Mouse (Mus musculus): ENCODE data around the gene Grik3. TPM values are rescaled to one million over a fixed set of nuclear protein-coding genes. Genes with fewer than 3 reads are reported as not detected.

Gene Grik3
- total RNA-seq, 2 experiments from 2014 or later: 0.05 to 0.08 TPM

DNA sequence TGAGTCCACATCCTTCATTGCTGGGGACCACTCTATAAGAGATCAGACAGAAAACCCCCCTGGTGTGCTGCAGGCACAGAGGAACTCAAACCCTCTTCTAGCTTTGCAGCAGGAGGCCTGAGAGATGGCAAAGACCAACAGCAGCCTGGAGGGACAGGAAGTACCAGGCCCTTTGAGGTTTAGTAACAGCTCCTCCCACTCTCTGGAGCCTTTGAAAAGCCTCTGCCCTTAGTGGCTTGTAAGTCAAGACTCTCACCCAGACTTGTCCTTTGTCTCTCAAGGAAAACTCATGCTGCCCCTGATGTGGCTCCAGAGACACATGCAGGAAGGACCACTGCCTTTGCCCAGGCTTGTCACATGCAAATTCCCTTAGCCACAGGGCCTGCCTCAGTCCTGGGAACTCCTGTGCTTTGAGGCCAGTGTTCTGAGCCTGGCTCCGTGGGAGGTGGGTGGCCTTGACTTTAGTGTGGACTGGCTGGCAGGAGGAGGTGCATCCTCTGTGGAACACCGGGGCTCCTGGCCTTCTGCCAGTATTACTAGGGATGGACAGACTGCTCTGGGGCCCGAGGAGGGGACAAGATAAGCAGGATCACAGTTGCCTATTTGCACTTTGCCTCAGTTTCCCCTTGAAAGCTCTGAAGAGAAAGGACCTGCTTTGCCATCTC is 47.9 kb downstream of the Grik3 start:
- intact Hi-C loops (cut with DNase I): no loop called here
- Histone ChIP-seq H3K4me3 (no peak overlapping the region), H3K27ac (no peak overlapping the region)
- no peak for TF ChIP-seq CTCF (IDR thresholded peaks at IDR 0.05)
- no peak for DNase-seq

DNA sequence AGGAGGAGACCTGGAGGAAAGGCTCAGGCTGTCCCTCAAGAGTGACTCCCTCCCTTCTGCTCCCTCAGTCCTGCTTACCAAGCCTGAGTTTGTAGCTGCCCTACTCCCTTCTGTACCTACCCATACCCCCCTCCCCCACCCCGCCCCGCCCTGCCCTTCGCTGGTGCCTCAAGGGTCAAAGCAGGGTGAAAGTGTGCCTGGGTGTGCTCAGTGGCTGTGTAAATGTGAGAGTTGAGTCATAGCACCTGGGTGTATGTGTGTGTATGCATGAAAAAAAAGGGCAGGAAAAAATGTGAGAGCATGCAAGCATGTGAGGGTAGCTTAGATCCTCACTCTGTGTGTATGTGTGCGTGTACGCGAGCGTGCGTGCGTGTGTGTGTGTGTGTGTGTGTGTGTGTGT is 49.1 kb downstream of the Grik3 start:
- no peak for TF ChIP-seq CTCF (IDR thresholded peaks at IDR 0.05)
- intact Hi-C loops (cut with DNase I): no loop called here
- DNase-seq: no peak
- H3K4me3 ChIP-seq: no peak overlapping the region
- no peak overlapping the region for H3K27ac ChIP-seq

DNA sequence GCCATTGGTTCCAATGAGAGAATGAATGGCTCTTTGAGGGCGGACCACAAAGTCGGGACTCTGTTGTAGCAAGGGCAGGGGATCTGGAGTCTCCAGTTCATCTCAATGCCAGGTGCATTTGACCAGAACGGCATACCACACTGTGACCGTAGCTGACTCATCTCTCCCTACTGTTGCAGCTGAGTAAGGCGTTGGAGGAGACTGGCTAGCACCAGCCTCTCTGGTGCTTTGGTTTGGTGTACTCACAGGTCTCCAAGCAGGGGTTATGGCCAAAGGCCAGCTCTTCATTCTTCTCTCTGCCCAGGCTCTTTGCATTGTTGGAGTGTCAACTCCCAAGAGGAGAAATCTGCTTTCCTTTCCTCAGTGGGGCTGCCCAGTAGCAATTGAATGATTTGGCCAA is 52.7 kb downstream of the Grik3 start:
- TF ChIP-seq CTCF (IDR thresholded peaks at IDR 0.05): no peak
- Histone ChIP-seq H3K27ac (no peak overlapping the region), H3K4me3 (no peak overlapping the region)
- intact Hi-C loops (cut with DNase I): no loop called here
- DNase-seq: no peak

DNA sequence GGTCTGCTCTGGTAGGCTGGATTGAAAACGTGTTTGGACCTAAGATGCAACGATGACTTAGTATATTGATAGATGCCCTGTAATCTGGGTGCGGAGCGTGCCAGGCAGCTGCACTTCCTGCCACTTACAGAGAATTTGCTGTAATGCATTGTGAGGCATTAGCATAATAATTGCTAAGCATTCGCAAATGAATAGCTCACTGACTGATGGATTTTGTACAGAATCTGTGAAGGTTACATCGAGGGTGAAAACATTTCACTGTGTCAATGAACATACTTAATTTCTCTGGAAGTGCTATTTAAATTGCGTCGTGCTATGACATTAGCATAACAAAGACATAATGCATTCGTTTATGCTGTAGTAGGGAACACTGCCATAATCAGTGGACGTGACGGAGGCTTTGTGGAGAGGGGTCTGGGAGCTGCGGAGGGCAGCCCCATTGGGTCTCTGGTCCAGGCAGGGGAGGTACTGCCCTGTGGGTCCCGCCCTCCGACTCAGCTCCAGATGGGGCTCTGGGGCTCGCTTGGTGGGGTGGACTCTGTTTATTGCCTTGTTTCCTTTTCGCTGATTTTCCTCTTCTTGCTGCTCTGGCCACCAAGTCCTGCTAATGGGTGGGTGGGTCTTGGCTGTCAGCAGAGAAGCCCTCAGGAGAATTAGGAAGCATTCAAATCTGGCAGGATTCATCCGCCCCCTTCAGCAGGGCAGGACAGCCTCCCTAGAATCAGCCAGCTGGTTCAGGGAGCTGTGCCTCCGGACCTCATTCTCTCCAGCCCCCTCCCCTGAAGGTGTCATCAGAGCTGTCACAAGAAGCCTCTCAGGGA is 54.7 kb downstream of the Grik3 start:
- intact Hi-C loops (cut with DNase I): no loop called here
- no peak overlapping the region for H3K4me3 ChIP-seq
- DNase-seq: no peak

DNA sequence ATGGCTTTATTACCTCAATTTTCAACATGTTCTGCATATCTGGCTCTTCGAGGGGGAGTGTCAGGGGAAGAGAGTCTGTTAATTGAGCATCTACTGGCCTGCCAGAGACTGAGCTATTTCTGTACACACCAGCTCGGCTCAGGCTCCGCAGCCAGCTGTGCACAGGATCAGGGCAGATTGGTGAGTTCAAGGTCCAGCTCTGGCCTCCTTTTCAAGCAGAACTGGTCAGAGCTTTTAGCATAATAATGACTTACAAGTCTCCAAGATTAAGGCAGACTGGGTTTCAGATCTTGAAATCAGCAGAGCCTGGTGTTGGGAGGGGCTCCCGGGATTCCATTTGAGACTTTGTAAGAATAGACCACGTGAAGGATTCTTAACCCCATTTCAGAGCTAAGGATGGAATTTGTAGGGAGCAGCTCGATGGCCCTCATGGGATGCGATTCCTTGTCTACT is 55.3 kb downstream of the Grik3 start:
- no peak for TF ChIP-seq CTCF (IDR thresholded peaks at IDR 0.05)
- intact Hi-C loops (cut with DNase I): no loop called here
- Histone ChIP-seq H3K4me3 (no peak overlapping the region), H3K27ac (no peak overlapping the region)
- DNase-seq: no peak

More for the DNA sequence above, 54.7 kb downstream of the Grik3 start:
- TF ChIP-seq CTCF (IDR thresholded peaks at IDR 0.05): no peak
- H3K27ac ChIP-seq: no peak overlapping the region

DNA sequence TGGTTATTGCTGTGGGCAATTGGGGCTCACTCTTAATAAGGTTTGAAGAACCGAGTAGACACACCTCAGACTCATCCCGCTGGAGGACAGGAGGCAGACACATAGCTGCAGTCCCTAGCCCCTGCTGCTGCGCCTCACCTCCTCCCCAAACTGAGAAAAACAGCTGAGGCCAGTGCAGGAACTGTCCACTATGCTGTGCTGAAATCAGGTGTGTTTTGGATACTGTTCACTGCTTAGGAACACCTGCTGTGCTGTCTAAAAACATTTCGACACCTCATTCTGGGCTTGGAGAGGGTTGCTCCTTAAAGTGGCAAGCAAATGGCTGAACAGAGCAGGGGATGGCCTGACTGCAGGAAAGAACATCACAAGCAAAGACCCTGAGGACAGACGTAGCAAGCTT is 57.7 kb downstream of the Grik3 start:
- intact Hi-C loops (cut with DNase I): no loop called here
- TF ChIP-seq CTCF (IDR thresholded peaks at IDR 0.05): no peak
- no peak overlapping the region for H3K4me3 ChIP-seq

DNA sequence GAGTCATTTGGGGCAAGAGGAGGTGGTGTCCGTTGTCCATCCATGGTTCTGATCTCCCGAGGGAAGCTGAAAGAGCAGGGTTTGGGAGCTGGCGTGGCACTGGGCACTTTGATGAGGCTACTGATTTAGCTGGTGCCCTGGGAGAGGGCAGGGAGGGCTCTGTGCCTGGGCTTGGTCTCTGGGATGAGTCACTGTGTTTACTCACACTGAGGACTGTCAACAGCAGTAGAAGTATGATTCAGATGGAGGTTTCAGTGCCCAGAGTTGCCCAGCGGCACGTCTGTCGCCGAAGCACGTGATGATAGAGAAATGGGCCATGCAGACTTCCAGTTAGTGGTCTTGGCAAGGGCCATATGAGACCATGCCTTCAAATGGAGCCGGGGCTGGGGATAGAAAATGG is 63.3 kb downstream of the Grik3 start:
- Histone ChIP-seq H3K27ac (no peak overlapping the region), H3K4me3 (no peak overlapping the region)
- no peak for TF ChIP-seq CTCF (IDR thresholded peaks at IDR 0.05)
- intact Hi-C loops (cut with DNase I): no loop called here
- DNase-seq: no peak

More for the DNA sequence above, 57.7 kb downstream of the Grik3 start:
- no peak overlapping the region for H3K27ac ChIP-seq
- no peak for DNase-seq

DNA sequence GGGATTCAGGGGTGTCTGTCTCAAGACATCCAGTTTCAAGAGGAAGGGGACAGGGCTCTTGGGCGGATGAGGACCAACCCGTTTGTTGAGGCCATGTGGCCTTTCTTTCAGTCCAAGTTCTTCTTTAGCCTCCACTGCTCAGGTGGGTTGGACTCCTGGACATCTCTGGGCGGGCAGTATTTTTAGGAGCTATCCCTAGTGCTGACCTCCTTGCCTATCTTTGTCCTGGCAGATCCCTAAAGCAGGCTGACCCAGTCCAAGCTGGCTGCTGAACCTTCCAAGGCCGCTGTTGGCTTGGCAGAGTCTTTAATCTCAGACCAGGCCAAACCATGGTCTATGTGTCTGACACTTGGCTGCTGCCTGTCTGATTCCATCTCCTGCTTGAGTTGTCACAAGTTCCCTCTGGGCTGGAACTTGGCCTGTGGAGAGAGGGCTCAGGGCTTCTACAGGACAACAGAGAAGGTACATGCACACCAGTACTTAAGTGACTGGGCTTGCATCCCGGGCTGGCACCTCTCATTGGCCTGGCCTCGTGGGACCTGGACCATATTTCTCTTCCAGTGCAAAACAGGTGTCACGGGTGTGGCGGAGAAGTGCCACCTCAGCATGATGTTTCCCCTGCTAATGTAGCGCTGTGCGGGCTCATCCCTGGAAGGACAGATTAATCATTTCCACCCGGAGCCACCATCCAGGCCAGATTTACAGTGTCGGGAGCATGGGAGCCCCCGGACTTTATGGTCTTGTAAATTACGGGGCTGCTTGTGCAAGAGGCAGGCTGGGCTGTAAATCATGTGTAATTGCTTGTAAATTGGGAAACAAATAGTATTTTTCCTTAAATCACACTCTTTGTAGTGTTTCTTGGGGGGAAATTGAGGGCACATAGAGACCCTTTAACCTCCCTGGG is 66.2 kb downstream of the Grik3 start:
- no peak for TF ChIP-seq CTCF (IDR thresholded peaks at IDR 0.05)
- Histone ChIP-seq H3K4me3 (no peak overlapping the region), H3K27ac (no peak overlapping the region)
- intact Hi-C loops (cut with DNase I): no loop called here
- DNase-seq: peak; percentile 58

DNA sequence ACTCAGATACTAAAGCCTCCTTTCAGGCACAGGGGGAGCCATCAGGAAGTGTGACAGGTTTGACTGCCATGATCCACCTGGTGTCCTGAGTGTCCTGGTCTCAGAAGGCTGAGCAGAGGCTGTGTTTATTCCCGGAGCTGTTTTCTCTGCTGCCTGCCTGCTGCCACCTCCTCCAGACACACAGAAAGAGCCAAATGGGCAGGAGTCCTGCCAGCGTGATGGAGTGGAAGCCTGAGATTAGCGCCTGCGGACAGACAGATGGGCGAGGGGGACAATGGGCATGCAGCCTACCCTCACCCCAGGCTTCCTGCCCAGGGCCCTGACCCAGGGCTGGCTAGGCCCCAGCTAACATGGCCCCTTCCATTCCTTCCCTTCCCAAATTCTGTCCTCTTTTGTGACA is 69.1 kb downstream of the Grik3 start:
- Histone ChIP-seq H3K27ac (no peak overlapping the region), H3K4me3 (no peak overlapping the region)
- no peak for TF ChIP-seq CTCF (IDR thresholded peaks at IDR 0.05)
- intact Hi-C loops (cut with DNase I): no loop called here
- DNase-seq: no peak

DNA sequence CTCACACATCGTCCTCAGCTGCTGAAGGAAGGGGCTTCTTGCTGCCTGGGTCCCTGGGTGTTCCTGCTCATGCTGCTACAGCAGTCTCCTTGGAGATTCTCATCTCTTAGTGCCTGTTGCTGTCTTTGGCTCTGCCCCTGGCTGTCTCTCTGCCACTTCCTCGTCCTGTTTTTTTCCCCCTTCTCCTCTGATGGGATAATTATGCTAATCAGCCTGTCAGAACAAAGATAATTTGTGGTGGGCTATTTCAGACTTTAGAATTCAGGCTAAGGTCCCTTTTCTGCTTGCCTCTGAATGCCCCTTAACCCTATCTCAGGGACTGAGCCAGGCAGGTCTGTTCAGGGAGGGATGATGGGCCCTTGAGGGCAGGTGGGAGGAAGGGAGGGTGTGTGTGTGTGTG is 70.3 kb downstream of the Grik3 start:
- intact Hi-C loops (cut with DNase I): no loop called here
- no peak for TF ChIP-seq CTCF (IDR thresholded peaks at IDR 0.05)

DNA sequence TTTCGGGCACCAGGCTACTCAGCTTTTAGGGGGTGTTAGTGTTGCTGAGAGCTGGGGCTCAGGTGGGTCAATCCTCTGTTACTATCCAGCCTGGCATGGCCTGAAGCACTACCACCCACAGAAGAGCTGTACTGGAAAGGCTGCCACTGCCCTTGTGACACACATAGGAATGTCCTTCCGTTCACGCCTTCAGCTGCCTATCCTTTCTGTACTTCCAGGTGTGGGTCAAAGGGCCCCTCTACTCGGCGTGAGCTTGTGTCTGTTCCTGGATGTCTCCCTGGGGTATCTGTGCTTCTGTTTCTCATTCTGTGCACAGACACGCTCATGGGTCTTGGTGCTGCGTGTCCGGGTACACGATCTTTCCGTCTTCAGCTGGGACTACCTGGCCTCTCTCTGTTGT is 73.1 kb downstream of the Grik3 start:
- no peak for DNase-seq

More for the DNA sequence above, 70.3 kb downstream of the Grik3 start:
- no peak overlapping the region for H3K4me3 ChIP-seq
- DNase-seq: no peak
- no peak overlapping the region for H3K27ac ChIP-seq

DNA sequence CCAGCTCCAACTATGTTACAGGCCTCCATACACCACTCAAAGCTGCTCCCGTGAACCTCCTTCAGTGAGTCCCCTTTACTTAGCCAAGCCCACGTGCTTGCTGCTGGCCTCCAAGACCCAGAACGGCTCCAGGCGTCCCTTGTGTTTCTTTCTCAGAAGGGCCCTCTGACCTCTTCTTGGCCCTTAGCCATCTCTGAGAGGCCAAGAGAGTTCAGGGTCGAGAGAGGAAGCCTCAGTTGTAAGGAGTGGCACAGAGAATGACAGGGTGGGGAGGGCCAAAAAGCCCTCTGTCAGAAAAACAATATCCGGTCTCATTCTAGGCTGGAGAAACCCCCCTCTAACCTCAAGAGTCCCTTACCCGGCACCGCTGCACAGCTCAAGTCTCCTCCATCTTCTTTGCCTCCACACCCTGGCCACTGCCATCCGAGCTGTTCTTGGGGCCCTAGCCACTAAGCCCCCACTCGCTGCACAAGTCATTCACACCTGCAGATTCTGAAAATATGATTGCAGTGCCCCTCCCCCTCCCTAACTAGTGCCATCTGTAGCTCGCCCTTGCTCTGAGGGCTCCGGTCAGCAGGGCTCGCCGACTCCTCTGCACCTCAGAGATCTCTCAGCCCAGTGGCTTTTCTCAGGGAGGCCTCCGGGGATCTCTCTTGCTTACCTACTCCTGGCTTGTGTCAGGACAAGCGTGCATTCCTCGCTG is 73.7 kb downstream of the Grik3 start:
- DNase-seq: no peak
- intact Hi-C loops (cut with DNase I): no loop called here
- H3K4me3 ChIP-seq: no peak overlapping the region
- TF ChIP-seq CTCF (IDR thresholded peaks at IDR 0.05): no peak
- no peak overlapping the region for H3K27ac ChIP-seq

More for the DNA sequence above, 73.1 kb downstream of the Grik3 start:
- intact Hi-C loops (cut with DNase I): no loop called here
- Histone ChIP-seq H3K4me3 (no peak overlapping the region), H3K27ac (no peak overlapping the region)
- no peak for TF ChIP-seq CTCF (IDR thresholded peaks at IDR 0.05)
